Mouse (Mus musculus) neural tube, embryonic 13.5 days (tissue): ENCODE measurements around the gene Cnksr3. TPM values are rescaled to one million over a fixed set of nuclear protein-coding genes. Genes with fewer than 3 reads are reported as not detected.

Experiments used
- polyA plus RNA-seq: library from polyadenylated mRNA; unstranded; fragments of >200 nt; fragmentation: Nextera tagmentation; extraction: Ambion mirVana; gene quantifications from 2 replicates; pipeline ENCODE4 v1.2.1, GENCODE M21; 2015

Gene Cnksr3
- polyA plus RNA-seq, 1 experiment from 2014 or later, result 2.6 TPM

Other genes starting within 250 kb of the Cnksr3 start
- gene Ipcef1, start 159.8 kb downstream of the Cnksr3 start, polyA plus RNA-seq, result 0.76 and 1.2 TPM in 2 replicates